Mouse (Mus musculus): ENCODE data around the gene Acot1. TPM values are rescaled to one million over a fixed set of nuclear protein-coding genes. Genes with fewer than 3 reads are reported as not detected.
A peak's percentile ranks its signal among the peaks of the same experiment; 100 is the strongest.
"Not testable (repeated sequence)": the region's sequence is repeated elsewhere in the genome, so short reads cannot be mapped to it uniquely, and the experiment has no call there.

Gene Acot1
- polyA plus RNA-seq (2015; fragmentation: Nextera tagmentation; extraction: Ambion mirVana) = 251 and 267 TPM in 2 replicates

DNA sequence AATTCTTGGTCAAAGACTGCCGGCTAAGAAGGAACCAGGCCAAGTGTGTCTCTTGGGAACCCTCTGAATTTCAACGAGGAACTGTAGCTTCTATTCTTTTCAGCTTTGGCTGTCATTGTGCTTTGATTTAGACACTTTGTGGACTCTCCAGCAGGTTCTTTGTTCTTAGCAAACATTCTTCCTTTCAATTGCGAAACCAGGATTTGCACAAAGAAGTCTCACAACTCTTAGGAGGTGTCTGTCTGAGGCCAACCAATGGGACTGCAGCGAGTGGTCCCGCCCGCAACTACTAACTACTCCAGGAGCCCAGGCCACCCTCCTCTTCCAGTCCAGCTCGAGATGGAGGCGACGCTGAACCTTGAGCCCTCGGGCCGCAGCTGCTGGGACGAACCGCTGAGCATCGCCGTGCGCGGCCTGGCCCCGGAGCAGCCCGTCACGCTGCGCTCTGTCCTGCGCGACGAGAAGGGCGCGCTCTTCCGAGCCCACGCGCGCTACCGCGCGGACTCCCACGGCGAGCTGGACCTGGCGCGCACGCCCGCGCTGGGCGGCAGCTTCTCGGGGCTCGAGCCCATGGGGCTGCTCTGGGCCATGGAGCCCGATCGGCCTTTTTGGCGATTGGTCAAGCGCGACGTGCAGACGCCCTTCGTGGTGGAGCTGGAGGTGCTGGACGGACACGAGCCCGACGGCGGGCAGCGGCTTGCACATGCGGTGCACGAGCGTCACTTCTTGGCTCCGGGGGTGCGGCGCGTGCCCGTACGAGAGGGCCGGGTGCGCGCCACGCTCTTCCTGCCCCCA, at the start of gene Acot1:
Gene Acot1 (plus strand): TSS at position 320 of the 795 bp plus-strand sequence.
- Histone ChIP-seq H3K4me3 (ENCODE audit: low read depth, low read length) (peak within 1 kb of the TSS; percentile 49), H3K4me2 (replicated peaks; ENCODE audit: low read depth) (peak within 1 kb of the TSS; percentile 72), H3K27ac (ENCODE audit: low read depth, low read length) (peak within 1 kb of the TSS; percentile 71), H3K9ac (ENCODE audit: low read depth, low read length) (peak within 1 kb of the TSS; percentile 60)
- not testable (repeated sequence) for H3K36me3 ChIP-seq (ENCODE audit: control insufficient read depth, insufficient read depth); H3K9me3 ChIP-seq (ENCODE audit: control insufficient read depth); H3K4me1 ChIP-seq (replicated peaks; ENCODE audit: control insufficient read depth, insufficient read depth, low read length); H3K27me3 ChIP-seq (replicated peaks; ENCODE audit: control insufficient read depth, insufficient read depth, low read length)
- under 1% methylated on average over 47 of the region's 70 CpGs for whole genome bisulfite sequencing
- ATAC-seq = peak; percentile 98

DNA sequence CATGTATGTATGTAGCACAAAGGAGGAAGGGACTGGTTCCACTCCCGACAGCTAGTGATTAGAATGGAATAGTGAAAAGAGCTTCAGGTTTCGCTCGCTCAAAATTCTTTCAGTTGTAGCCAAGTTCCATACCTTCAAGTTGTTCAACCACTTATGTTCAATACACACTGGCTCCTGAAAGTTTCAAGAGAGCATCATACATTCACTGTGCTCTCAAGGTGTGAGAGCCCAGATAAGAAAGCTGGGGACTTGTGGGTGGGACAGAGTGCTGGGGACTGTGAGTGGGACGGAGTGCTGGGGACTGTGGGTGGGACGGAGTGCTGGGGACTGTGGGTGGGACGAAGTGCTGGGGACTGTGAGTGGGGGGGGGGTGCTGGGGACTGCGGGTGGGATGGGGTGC, 44.1 kb upstream of the Acot1 start:
- 86% methylated on average over 7 of the region's 7 CpGs for WGBS
- Histone ChIP-seq H3K4me1 (replicated peaks; ENCODE audit: control insufficient read depth, insufficient read depth, low read length) (no peaks in the 10 kb centered on the region), H3K4me3 (ENCODE audit: low read depth, low read length) (no peak overlapping the region), H3K4me2 (replicated peaks; ENCODE audit: low read depth) (no peak overlapping the region), H3K36me3 (ENCODE audit: control insufficient read depth, insufficient read depth) (no peaks in the 10 kb centered on the region), H3K27me3 (replicated peaks; ENCODE audit: control insufficient read depth, insufficient read depth, low read length) (no peaks in the 10 kb centered on the region), H3K9me3 (ENCODE audit: control insufficient read depth) (no peaks in the 10 kb centered on the region), H3K27ac (ENCODE audit: low read depth, low read length) (no peak overlapping the region), H3K9ac (ENCODE audit: low read depth, low read length) (no peak overlapping the region)
- no peak for TF ChIP-seq CTCF (IDR thresholded peaks at IDR 0.05; ENCODE audit: low read depth)
- no peak for ATAC-seq

DNA sequence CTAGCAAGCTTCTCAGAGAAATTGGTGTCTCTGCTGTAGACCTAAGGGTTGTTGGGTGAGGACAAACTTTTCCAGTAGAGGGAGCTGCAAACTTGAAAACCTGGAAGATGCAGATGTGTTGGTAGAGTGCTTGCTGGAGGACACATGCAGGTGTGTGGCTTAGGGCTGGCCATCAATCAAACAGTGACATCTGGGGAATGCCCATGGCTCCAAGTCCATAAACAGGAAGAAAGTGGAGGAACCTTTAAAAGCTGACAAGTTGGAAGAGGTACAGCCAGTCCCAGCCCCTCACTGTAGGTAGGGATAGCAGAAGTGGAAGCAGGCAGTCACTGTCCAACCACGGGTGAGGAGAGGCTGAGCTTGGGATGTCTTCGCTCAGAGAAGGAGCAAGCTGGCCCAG, 37.2 kb upstream of the Acot1 start:
- ATAC-seq = peak; percentile 73

DNA sequence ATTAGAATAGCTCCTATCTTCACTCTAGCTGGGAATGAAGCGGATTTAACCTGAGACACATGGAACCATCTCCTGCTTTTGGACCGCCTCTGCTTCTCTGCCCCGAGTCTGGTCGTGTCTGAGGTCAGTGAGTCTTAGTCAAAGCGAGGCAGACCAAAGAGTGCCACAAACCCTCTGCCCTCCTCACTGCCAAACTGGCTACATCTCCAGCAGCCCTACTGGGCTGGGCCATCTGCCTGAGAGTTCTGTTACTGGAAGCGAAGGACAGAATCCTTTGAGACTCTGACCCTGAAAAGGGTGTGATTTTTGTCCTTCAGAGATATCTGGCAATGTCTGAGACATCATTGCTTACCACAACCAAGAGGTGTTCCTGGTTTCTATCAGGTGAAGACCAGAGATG, 30.4 kb upstream of the Acot1 start:
- no peak for TF ChIP-seq CTCF (IDR thresholded peaks at IDR 0.05; ENCODE audit: low read depth)
- H3K27ac ChIP-seq (ENCODE audit: low read depth, low read length) = no peak overlapping the region
- no peaks in the 10 kb centered on the region for H3K4me1 ChIP-seq (replicated peaks; ENCODE audit: control insufficient read depth, insufficient read depth, low read length)
- H3K4me3 ChIP-seq (ENCODE audit: low read depth, low read length) = no peak overlapping the region
- H3K9me3 ChIP-seq (ENCODE audit: control insufficient read depth) = no peaks in the 10 kb centered on the region
- WGBS = 90% methylated on average over 6 of the region's 6 CpGs
- no peak overlapping the region for H3K4me2 ChIP-seq (replicated peaks; ENCODE audit: low read depth)
- ATAC-seq = no peak
- H3K27me3 ChIP-seq (replicated peaks; ENCODE audit: control insufficient read depth, insufficient read depth, low read length) = no peaks in the 10 kb centered on the region
- H3K36me3 ChIP-seq (ENCODE audit: control insufficient read depth, insufficient read depth) = no peaks in the 10 kb centered on the region
- no peak overlapping the region for H3K9ac ChIP-seq (ENCODE audit: low read depth, low read length)

More for the DNA sequence above, 37.2 kb upstream of the Acot1 start:
- no peak overlapping the region for H3K4me2 ChIP-seq (replicated peaks; ENCODE audit: low read depth)
- H3K4me1 ChIP-seq (replicated peaks; ENCODE audit: control insufficient read depth, insufficient read depth, low read length) = no peaks in the 10 kb centered on the region
- no peak overlapping the region for H3K4me3 ChIP-seq (ENCODE audit: low read depth, low read length)
- H3K27ac ChIP-seq (ENCODE audit: low read depth, low read length) = no peak overlapping the region
- 54% methylated on average over 2 of the region's 2 CpGs for WGBS
- H3K36me3 ChIP-seq (ENCODE audit: control insufficient read depth, insufficient read depth) = no peaks in the 10 kb centered on the region
- H3K27me3 ChIP-seq (replicated peaks; ENCODE audit: control insufficient read depth, insufficient read depth, low read length) = no peaks in the 10 kb centered on the region
- no peak overlapping the region for H3K9ac ChIP-seq (ENCODE audit: low read depth, low read length)
- H3K9me3 ChIP-seq (ENCODE audit: control insufficient read depth) = no peaks in the 10 kb centered on the region
- TF ChIP-seq CTCF (IDR thresholded peaks at IDR 0.05; ENCODE audit: low read depth) = peak; percentile 86

DNA sequence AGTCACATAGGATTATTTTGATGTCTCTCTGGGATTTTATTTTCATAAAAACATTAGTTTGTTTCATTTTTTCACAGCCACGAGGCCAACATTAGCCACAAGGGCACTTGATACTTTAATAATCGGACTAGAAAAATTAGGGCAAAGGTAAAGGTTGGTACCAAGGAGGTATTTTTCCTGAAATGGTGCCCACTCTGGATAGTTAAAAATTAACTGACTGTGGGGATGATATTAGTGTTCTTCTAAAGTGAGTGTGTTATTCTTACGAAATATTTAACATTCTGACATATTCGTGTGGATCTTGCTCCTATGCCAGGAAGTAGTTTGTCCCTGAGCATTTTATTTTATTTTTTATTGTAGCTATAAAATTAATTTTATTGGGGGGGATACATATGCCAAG, 27.7 kb upstream of the Acot1 start:
- no peak for TF ChIP-seq CTCF (IDR thresholded peaks at IDR 0.05; ENCODE audit: low read depth)
- Histone ChIP-seq H3K27me3 (replicated peaks; ENCODE audit: control insufficient read depth, insufficient read depth, low read length) (no peaks in the 10 kb centered on the region), H3K4me2 (replicated peaks; ENCODE audit: low read depth) (no peak overlapping the region), H3K9ac (ENCODE audit: low read depth, low read length) (no peak overlapping the region), H3K36me3 (ENCODE audit: control insufficient read depth, insufficient read depth) (no peaks in the 10 kb centered on the region), H3K4me1 (replicated peaks; ENCODE audit: control insufficient read depth, insufficient read depth, low read length) (no peaks in the 10 kb centered on the region), H3K27ac (ENCODE audit: low read depth, low read length) (no peak overlapping the region), H3K4me3 (ENCODE audit: low read depth, low read length) (no peak overlapping the region), H3K9me3 (ENCODE audit: control insufficient read depth) (no peaks in the 10 kb centered on the region)
- ATAC-seq = no peak; the same call in 1 of the 2 replicates
- WGBS = 44% methylated on average over 4 of the region's 4 CpGs

DNA sequence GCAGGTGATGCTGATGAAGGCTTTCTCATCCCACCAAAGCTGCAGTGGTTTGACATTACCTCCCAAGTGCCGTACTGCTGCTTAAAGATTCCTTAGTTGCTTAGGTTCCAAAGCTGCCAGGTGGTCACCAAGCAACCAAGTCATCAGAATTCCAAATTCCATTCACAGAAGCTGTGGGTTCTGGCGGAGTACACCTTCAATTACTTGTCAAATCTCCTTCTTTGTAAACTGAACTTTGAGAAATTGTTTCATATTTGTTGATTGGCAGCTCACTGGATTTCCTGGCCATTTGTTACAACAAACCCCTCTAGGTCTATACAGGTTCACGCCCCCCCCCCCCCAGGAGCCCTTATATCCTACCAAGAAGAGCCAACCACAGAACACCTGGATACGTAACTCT, 24.5 kb upstream of the Acot1 start, which contains the start of gene Heatr4:
Gene Heatr4 (minus strand): TSS at position 101 of the 400 bp plus-strand sequence.
- Histone ChIP-seq H3K27me3 (replicated peaks; ENCODE audit: control insufficient read depth, insufficient read depth, low read length) (no peaks in the 10 kb centered on the region), H3K9me3 (ENCODE audit: control insufficient read depth) (no peaks in the 10 kb centered on the region), H3K4me2 (replicated peaks; ENCODE audit: low read depth) (no peak within 1 kb of the TSS), H3K9ac (ENCODE audit: low read depth, low read length) (no peak within 1 kb of the TSS), H3K4me3 (ENCODE audit: low read depth, low read length) (no peak within 1 kb of the TSS), H3K27ac (ENCODE audit: low read depth, low read length) (no peak within 1 kb of the TSS), H3K4me1 (replicated peaks; ENCODE audit: control insufficient read depth, insufficient read depth, low read length) (no peaks in the 10 kb centered on the region), H3K36me3 (ENCODE audit: control insufficient read depth, insufficient read depth) (no peaks in the 10 kb centered on the region)
- WGBS = 88% methylated on average over 4 of the region's 4 CpGs
- no peak for ATAC-seq
- no peak for TF ChIP-seq CTCF (IDR thresholded peaks at IDR 0.05; ENCODE audit: low read depth)
